Mouse (Mus musculus) intestine, embryonic 14.5 days (tissue): ENCODE measurements around the gene Ncan. TPM values are rescaled to one million over a fixed set of nuclear protein-coding genes. Genes with fewer than 3 reads are reported as not detected.

Source experiments
- ATAC-seq: fragments of 200-750 bp; cut with Nextera tagmentation; replicated peaks from 2 replicates; pipeline ENCODE4 v1.8.0; 2017; ENCODE audit warnings: low read depth, moderate number of reproducible peaks, moderate TSS enrichment, moderate library complexity; ENCODE audit not compliant: low FRiP score, low TSS enrichment
- DNase-seq: peaks from one replicate; pipeline ENCODE4 v3.0.0-alpha.2; 2018; ENCODE audit warnings: low spot score
- H3K27ac ChIP-seq: fragments of 300-500 bp; sonication (generic); 2 replicates; pipeline ENCODE4 v1.5.1; 2014; ENCODE audit warnings: low read depth, mild to moderate bottlenecking, control low read depth
- H3K27me3 ChIP-seq: fragments of 300-500 bp; sonication (generic); replicated peaks from 2 replicates; pipeline ENCODE4 v1.6.1; 2014; ENCODE audit warnings: low read length, control low read depth; ENCODE audit not compliant: control insufficient read depth, insufficient read depth
- H3K36me3 ChIP-seq: fragments of 300-500 bp; sonication (generic); 2 replicates; pipeline ENCODE4 v1.6.1; 2014; ENCODE audit warnings: low read length, control low read depth; ENCODE audit not compliant: control insufficient read depth, insufficient read depth
- H3K4me1 ChIP-seq: fragments of 300-500 bp; sonication (generic); replicated peaks from 2 replicates; pipeline ENCODE4 v1.6.1; 2014; ENCODE audit warnings: low read length, control low read depth, mixed read lengths; ENCODE audit not compliant: control insufficient read depth, insufficient read depth
- H3K4me2 ChIP-seq: fragments of 300-500 bp; sonication (generic); 2 replicates; pipeline ENCODE4 v1.6.1; 2014; ENCODE audit warnings: low read length
- H3K4me3 ChIP-seq: fragments of 300-500 bp; sonication (generic); 2 replicates; pipeline ENCODE4 v1.5.1; 2014; ENCODE audit warnings: low read depth, low read length, control low read depth, mixed read lengths
- H3K9ac ChIP-seq: fragments of 300-500 bp; sonication (generic); 2 replicates; pipeline ENCODE4 v1.6.1; 2014; ENCODE audit warnings: mild to moderate bottlenecking, low read length
- H3K9me3 ChIP-seq: fragments of 300-500 bp; sonication (generic); 2 replicates; pipeline ENCODE4 v1.6.1; 2016; ENCODE audit warnings: low read length, control low read depth; ENCODE audit not compliant: control insufficient read depth
- WGBS: fragments of 180-500 bp; shearing (Covaris S2); extraction: QIAGEN DNeasy Blood & Tissue Kit; methylation state at CpG from one replicate; pipeline ENCODE4 v1.1.7; 2014; 5-methylcytosine and 5-hydroxymethylcytosine counted together
- polyA plus RNA-seq: library from polyadenylated mRNA; unstranded; fragments of >200 nt; fragmentation: Nextera tagmentation; extraction: Ambion mirVana; gene quantifications from 2 replicates; pipeline ENCODE4 v1.2.1, GENCODE M21; 2014

Ncan gene
- polyA plus RNA-seq: 1.9 TPM in 2 replicates

GRCm38 (mm10) chr8:70120667-70121066, at the start of gene Ncan:
TSS of gene Ncan (minus strand) at chr8:70120873.
- DNase-seq (peak; percentile 80), ATAC-seq (peak; percentile 76)
- Histone ChIP-seq H3K9me3 (no peaks in the 10 kb centered on the region), H3K4me2 (peak within 1 kb of the TSS; percentile 29), H3K27ac (no peak within 1 kb of the TSS), H3K36me3 (no peaks in the 10 kb centered on the region), H3K27me3 (peaks cover 45% of the 10 kb centered on the region), H3K4me3 (no peak within 1 kb of the TSS), H3K4me1 (no peaks in the 10 kb centered on the region), H3K9ac (no peak within 1 kb of the TSS)
- WGBS: 2% methylated on average over 19 of the region's 19 CpGs

DNA sequence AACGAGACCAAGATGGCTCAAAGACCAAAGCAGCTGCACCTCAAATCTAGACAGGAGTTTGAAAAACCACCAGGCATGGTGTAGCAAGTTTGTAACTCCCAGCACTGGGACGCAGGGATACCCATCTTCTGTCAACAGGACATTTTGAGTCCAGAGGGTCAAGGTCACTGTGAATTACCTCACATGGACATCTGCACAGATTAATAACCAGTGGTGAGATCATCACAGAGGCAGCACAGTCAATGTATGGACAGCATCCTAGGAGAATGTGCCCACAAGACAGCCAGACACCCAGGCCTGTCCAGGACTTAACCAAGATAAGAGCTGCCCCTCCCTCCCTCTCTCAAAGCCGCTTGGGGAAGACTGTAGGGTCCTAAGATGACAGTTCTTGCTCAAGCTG, 49.4 kb upstream of the Ncan start:
- Histone ChIP-seq H3K9me3 (no peaks in the 10 kb centered on the region), H3K36me3 (no peaks in the 10 kb centered on the region), H3K9ac (no peak overlapping the region), H3K27me3 (peaks cover 11% of the 10 kb centered on the region), H3K4me2 (no peak overlapping the region), H3K27ac (no peak overlapping the region), H3K4me3 (no peak overlapping the region), H3K4me1 (peaks cover 11% of the 10 kb centered on the region)
- DNase-seq (no peak), ATAC-seq (no peak)
- 79% methylated on average over 3 of the region's 3 CpGs for WGBS

DNA sequence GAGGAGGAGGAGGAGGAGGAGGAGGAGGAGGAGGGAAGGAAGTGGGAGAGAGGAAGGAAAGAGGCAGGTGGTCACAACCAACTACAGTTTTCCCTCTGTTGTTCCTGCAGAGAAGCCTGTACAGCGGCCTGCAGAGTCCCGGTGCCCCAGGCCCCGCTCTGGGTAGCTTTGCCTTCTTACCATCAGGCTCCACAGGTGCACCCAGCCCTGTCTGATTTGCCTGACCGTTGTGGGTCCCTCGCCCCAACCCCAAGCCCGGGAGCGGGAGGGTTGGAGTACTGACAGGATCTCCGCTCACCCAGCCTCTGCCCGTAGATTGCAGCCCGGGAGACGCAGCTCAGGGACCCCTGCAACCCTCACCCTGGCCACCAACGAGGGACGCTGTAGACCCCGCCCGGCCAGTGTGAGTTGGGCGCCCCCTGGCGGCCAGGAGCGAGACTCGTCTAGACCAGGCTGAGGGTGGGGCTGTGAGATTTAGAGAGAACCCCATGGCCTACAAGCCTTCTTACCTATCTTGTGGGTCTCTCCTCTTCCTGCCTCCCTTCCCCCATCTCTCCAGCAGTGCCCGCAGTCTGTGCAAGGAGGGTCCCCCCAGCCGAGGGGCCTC, 45.9 kb upstream of the Ncan start:
- Histone ChIP-seq H3K9ac (no peak overlapping the region), H3K9me3 (no peaks in the 10 kb centered on the region), H3K4me3 (0 out of 2 replicates have a peak overlapping the region, but pooled peaks have one; percentile 8), H3K4me1 (peaks cover under 1% of the 10 kb centered on the region; the same call in 1 of the 2 replicates), H3K4me2 (peak overlapping the region; percentile 45), H3K27me3 (peaks cover 12% of the 10 kb centered on the region), H3K27ac (no peak overlapping the region), H3K36me3 (no peaks in the 10 kb centered on the region)
- DNase-seq (peak; percentile 89), ATAC-seq (peak; percentile 77)
- WGBS: 2% methylated on average over 21 of the region's 21 CpGs

DNA sequence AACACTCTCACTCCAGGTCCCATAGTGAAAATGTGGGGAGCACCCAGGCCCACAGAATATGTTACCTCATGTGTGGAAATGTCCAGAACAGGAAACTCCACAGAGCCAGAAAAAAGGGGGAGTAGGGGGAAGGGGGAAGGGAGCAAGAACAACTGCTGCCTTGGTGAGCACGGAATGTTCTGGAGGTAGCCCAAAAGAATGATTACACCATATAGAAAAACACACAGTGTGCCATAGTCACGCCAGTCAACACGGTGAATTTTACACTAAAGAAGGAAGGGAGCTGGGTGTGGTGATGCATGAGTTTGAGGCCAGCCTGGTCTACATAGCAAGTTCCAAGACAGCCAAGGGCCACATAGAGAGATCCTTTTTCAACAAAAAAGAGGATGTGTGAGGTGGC, 42.6 kb upstream of the Ncan start:
- no peaks in the 10 kb centered on the region for H3K9me3 ChIP-seq
- 84% methylated on average over 3 of the region's 3 CpGs for WGBS
- H3K36me3 ChIP-seq: no peaks in the 10 kb centered on the region

DNA sequence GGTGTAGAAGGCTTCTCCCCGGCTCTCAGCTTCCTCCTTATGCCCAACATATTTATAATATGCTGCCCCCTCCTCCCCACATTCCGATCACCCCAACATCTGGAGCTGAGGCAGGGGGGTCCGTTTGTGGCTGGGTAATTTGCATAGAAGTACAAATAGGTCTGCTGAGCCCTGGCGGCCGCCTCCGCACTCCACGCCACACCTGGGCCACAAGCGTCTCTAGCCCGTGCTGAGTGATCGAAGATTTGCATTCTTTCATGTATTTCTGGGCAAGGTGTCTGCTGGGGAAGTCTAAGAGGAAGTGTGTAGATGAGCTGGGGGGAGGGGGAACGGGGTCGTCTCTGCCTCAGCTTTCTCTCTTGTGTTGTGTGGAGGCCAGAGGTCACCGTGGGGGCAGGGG, 39.3 kb upstream of the Ncan start:
- Histone ChIP-seq H3K4me2 (no peak overlapping the region), H3K9ac (no peak overlapping the region), H3K9me3 (no peaks in the 10 kb centered on the region), H3K4me3 (no peak overlapping the region), H3K27me3 (peaks cover under 1% of the 10 kb centered on the region; the same call in 1 of the 2 replicates), H3K36me3 (no peaks in the 10 kb centered on the region), H3K4me1 (no peaks in the 10 kb centered on the region), H3K27ac (no peak overlapping the region)
- DNase-seq (no peak), ATAC-seq (no peak)
- WGBS: 64% methylated on average over 13 of the region's 13 CpGs

More for the DNA sequence above, 42.6 kb upstream of the Ncan start:
- DNase-seq (no peak), ATAC-seq (no peak)
- peaks cover 12% of the 10 kb centered on the region for H3K27me3 ChIP-seq
- no peak overlapping the region for H3K4me3 ChIP-seq
- no peak overlapping the region for H3K4me2 ChIP-seq
- H3K9ac ChIP-seq: no peak overlapping the region
- H3K27ac ChIP-seq: no peak overlapping the region
- H3K4me1 ChIP-seq: no peaks in the 10 kb centered on the region; the same call in 1 of the 2 replicates

DNA sequence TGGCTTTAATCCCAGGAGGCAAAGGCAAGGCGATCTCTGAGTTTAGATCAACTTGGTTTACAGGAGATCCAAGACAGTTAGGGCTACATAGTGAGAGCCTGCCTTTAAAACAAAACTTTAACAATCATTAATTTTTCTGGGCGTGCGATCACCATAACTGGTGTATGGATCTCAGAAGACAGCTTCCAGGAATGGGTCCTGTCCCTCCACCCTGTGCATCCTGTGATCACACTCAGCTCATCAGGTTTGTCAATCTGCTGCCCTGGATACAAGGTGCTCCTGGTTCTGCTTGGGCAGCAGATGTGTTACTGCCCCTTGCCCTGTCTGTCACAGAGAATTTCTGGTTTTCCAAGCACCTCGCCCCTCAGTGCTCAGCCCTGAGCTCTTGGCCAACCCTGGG, 38.5 kb upstream of the Ncan start:
- Histone ChIP-seq H3K27ac (no peak overlapping the region), H3K36me3 (no peaks in the 10 kb centered on the region), H3K4me1 (no peaks in the 10 kb centered on the region), H3K27me3 (no peaks in the 10 kb centered on the region), H3K9me3 (no peaks in the 10 kb centered on the region), H3K9ac (no peak overlapping the region), H3K4me3 (no peak overlapping the region), H3K4me2 (no peak overlapping the region)
- ATAC-seq (no peak), DNase-seq (no peak)
- 80% methylated on average over 4 of the region's 4 CpGs for WGBS

DNA sequence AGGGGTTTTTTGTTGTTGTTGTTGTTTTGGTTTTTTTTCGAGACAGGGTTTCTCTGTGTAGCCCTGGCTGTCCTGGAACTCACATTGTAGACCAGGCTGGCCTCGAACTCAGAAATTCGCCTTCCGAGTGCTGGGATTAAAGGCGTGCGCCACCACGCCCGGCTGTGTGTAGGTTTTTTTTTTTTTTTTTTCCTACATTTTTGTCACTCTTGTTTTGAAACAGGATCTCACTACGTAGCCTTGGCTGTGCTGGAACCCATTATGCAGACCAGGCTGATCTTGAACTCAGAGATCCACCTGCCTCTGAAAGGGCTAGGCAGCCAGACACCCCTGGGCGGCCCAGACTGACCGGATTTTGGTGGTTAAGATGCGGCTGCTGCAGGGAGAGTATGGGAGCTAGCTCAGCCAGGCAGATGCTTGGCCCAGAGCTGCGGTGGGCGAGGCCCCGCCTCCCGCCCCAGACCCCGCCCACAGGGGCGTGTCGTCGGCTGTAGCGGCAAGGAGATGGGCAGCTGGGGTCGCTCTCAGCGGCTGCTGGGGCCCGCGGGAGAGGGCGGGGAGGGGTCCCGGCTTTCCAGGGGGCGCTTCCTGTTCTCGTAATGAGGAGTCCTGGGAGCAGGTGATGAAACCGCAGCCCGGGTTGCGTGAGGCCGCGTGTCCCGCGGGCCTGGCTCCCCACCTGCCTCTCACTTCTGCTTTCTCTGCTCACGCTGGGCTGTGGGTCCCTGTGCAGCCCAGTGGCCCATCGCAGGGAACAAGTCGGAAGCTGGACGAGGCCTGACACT, 37.6 kb upstream of the Ncan start:
- Histone ChIP-seq H3K36me3 (no peaks in the 10 kb centered on the region), H3K4me3 (peak overlapping the region; percentile 42), H3K27me3 (no peaks in the 10 kb centered on the region), H3K9me3 (no peaks in the 10 kb centered on the region), H3K4me2 (peak overlapping the region; percentile 65), H3K4me1 (no peaks in the 10 kb centered on the region), H3K9ac (peak overlapping the region; percentile 17; the same call in 1 of the 2 replicates), H3K27ac (no peak overlapping the region)
- DNase-seq (peak; percentile 89), ATAC-seq (peak; percentile 89)
- 11% methylated on average over 39 of the region's 40 CpGs for WGBS

DNA sequence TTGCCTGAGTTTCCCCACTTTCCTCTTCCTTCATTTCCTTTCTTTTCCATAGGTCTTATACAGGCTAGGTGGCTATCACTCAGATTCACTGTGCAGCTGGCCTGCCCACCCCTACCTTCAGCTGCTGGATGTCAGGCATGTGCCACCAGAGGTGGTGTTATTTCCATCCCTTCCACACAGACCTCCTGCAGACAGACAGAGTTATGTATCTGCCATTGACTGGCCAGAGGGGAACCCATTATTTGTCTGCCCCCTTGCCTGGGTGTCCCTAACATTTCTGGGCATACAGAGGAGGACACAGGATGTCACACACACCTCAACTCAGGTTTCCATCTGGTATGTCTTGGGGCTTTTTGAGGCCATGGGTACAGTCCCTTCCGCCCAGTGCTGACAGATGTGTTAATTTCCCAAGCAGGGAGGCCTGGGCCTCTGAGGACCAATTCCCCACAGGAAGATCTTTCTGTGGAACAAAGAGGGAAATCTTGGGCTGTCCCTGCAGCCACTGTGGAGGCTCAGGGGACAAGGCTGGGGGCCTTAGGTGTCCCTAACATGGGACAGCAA, 36.6 kb upstream of the Ncan start:
- Histone ChIP-seq H3K27ac (no peak overlapping the region), H3K4me3 (no peak overlapping the region), H3K4me2 (no peak overlapping the region), H3K9me3 (no peaks in the 10 kb centered on the region), H3K36me3 (no peaks in the 10 kb centered on the region), H3K9ac (no peak overlapping the region), H3K27me3 (no peaks in the 10 kb centered on the region), H3K4me1 (no peaks in the 10 kb centered on the region)
- ATAC-seq (no peak), DNase-seq (no peak)
- 93% methylated on average over 1 of the region's 1 CpGs for WGBS
